Comparison of ENCODE assay signal across 16 mouse cellular contexts in genomic region chr12:25895691-25896090, GRCm38 (mm10).
"Had no signal": no experiment of that assay in that cellular context is flagged by ENCODE, and none has a peak within 500 bp of the region (broad histone marks: within the 10 kb centered on the region; RNA-seq: fewer than 3 reads in every experiment).

No protein-coding gene starts in this region.

- H3K4me3 ChIP-seq: neural tube, embryonic 13.5 days; neural tube, embryonic 15.5 days; stomach, embryonic 15.5 days had no signal

- H3K36me3 ChIP-seq: neural tube, embryonic 13.5 days; neural tube, embryonic 15.5 days; stomach, embryonic 15.5 days had no signal

- H3K4me1 ChIP-seq: neural tube, embryonic 13.5 days; neural tube, embryonic 15.5 days; stomach, embryonic 15.5 days had no signal

- H3K27me3 ChIP-seq: neural tube, embryonic 13.5 days; neural tube, embryonic 15.5 days; stomach, embryonic 15.5 days had no signal

- H3K9ac ChIP-seq: neural tube, embryonic 13.5 days; neural tube, embryonic 15.5 days; stomach, embryonic 15.5 days had no signal

- DNase-seq: retina, postnatal 1 day; right cerebral cortex, adult 18-20 months; right cerebral cortex, postnatal 14 days; right cerebral cortex, postnatal 25 days; right cerebral cortex, postnatal 4 days; spleen, adult 18-20 months; thymus, adult 18-20 months; thymus, adult 2 months; thymus, postnatal 14 days; thymus, postnatal 25 days; thymus, postnatal 36 days; thymus, postnatal 4 days had no signal

- H3K9me3 ChIP-seq: neural tube, embryonic 13.5 days; neural tube, embryonic 15.5 days; stomach, embryonic 15.5 days had no signal

- H3K27ac ChIP-seq: neural tube, embryonic 13.5 days; neural tube, embryonic 15.5 days; stomach, embryonic 15.5 days; stomach, postnatal 0 days had no signal

- H3K4me2 ChIP-seq: neural tube, embryonic 13.5 days; neural tube, embryonic 15.5 days; stomach, embryonic 15.5 days had no signal
